Mouse (Mus musculus) kidney, postnatal 25 days (tissue): ENCODE measurements around the gene Sdhb.
A peak's percentile ranks its signal among the peaks of the same experiment; 100 is the strongest.

Experiments used
- DNase-seq, 2 experiments: peaks; one replicate each; pipeline ENCODE4 v3.0.0; 2021; ENCODE audit warnings: mixed read lengths in 2 of 2

Sdhb gene

GRCm38 (mm10) chr4:140949052-140949451 lies 12.0 kb upstream of the Sdhb start:
- DNase-seq: no peak

DNA sequence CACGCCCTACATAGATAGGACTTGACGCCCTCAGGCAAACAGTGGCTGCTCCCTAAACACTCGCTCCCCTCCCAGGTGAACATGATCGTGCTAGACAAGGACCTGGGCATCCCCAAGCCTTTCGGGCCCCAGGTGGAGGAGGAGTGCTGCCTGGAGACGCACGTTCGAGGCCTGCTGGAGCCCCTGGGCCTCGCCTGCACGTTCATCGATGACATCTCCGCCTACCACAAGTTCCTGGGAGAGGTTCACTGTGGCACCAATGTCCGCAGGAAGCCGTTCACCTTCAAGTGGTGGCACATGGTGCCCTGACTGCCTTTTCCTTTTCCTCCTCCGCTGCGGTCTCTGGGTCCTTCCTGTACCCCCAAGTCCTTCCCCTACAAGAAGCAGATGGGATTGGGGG lies 11.4 kb upstream of the Sdhb start:
- no peak for DNase-seq

DNA sequence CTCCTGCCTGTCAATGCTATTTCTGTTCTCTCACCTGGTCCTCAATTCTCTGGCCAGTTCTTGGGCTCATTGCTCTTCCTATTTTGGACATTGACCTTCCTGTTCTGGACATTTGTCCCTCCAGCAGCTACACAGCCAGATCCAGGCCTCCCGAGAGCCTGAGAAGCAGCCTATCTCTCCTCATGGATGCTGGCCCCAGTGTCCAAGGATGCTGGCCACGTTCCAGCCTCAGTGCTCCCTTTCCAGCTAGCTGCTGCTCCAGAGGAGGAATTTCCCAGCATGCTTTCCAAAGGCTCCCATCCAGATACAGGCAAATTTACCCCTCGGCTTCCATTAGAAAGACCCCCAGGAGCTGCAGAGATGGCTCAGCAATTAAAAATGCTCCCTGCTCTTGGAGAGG lies 10.4 kb upstream of the Sdhb start:
- DNase-seq: peak in 1 of 2 experiments; percentile 49

DNA sequence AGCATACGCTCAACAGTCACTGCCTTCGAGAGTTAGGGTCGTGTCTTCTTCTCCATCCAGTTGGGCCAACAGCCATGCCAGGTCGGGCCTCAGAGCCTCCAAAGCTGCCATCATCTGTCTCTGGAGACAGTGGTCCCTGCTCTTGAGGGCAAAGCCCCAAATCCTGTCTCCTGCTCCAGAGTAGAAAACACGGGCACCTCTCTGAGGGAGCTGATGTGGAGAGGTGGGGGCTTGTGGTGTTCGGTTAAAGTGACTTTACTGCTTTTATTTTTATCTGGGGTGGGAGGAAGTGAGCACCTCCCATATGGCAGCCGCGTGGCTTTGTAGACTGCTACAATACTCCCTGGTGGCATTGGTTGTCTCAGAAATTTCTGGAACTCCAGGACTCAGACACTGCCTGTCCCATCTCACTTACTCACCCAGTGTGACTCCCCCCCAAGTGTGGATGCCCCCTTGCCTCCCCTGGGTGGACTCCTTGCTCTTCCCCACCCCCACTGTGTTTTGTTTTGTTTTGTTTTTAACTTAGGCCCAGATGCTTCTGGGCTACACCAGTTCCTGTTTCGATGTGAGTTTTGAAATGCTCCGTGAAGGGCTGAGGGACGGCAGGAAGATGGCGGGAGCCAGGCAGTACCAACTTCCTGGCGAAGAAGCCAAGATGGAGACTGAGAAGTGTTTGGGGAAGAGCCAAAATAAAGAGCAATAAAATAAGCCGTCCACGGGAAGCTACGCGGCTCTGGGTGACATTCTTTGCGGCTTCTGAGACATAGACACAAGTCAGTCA lies 9.0 kb upstream of the Sdhb start:
- DNase-seq: no peak

GRCm38 (mm10) chr4:140957131-140957702 lies 3.8 kb upstream of the Sdhb start:
- no peak for DNase-seq

DNA sequence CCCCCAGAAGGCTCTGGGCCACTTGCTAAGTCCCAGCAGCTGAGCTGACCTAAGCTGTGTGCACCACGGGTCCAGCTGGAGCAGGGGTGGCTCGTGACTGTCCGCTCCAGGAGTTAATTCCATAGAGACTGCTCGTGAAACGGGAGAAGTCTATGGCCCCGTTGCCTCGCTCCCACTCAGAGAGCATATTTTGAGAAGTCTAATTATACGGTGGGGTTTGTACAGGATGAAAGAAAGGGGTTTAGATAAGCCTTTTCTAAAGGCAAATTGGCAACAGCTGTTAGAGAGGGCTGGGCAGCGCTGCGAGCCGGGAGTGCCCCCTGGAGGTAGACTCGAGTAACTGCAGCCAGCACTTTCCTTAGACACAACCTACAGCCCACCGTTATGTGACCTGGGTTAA lies 3.3 kb upstream of the Sdhb start:
- DNase-seq: peak; percentile 63 to 66

DNA sequence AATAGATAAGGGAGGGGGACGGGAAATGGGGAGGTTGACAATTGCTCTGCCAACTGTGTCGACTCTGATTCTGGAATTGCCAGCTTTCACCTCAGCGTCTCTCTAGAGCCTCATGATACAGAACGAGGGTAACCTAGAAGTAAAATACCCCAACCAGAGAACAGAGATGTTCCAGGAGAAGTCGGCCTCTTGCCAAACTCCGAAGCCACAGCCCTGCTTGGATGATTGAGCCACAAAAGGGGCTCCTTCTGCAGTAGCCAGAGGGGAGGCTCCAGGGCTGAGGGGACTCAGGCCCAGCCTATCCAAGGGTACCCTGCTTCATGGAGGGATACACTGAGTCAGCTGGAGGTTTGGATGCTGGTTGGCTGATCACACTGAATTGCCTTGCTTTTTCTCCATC lies 2.7 kb upstream of the Sdhb start:
- no peak for DNase-seq

- no peak for DNase-seq
Observed at GRCm38 (mm10) chr4:140959128-140959679, 1.8 kb upstream of the Sdhb start.

DNA sequence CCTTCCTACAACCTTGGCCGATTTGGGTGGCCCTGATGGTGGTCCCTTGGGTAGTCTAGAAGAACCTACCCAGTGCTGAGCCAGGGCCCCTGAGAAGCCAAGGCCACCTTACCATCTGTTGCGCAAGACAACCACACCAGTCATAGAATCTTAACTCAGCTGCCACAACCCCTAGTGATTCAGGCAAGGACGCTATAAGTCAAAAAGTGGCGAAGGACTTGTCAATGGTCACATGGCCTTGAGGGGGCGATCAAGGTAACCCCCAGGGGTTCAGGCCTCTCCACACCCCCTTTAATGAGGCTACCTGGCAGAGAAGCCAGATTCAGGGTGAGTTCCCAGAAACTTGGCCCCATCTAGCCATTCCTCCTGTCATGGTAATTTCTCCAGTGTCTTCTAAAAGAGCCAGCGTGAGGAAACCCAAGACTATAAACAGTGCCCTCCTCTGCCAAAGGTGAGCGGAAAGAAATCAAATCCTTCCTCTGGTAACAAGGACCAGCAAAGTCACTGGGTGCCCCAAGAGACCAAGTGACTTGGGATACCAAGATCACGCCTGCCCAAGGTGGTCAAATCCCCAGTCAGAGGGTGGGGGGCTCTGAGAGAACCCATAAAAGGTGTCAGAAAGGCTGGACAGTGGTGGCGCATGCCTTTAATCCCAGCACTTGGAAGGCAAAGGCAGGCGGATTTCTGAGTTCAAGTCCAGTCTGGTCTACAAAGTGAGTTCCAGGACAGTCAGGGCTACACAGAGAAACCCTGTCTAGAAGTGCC lies 1.1 kb upstream of the Sdhb start:
- peak in 1 of 2 experiments; percentile 42 for DNase-seq

GRCm38 (mm10) chr4:140961467-140962206 lies 634 bp downstream of the Sdhb start:
- DNase-seq: no peak

- peak in 1 of 2 experiments; percentile 56 for DNase-seq
Observed at GRCm38 (mm10) chr4:140962207-140962909, 1.4 kb downstream of the Sdhb start.

- peak; percentile 93 to 95 for DNase-seq
Observed at GRCm38 (mm10) chr4:140962950-140963349, 1.9 kb downstream of the Sdhb start.

DNA sequence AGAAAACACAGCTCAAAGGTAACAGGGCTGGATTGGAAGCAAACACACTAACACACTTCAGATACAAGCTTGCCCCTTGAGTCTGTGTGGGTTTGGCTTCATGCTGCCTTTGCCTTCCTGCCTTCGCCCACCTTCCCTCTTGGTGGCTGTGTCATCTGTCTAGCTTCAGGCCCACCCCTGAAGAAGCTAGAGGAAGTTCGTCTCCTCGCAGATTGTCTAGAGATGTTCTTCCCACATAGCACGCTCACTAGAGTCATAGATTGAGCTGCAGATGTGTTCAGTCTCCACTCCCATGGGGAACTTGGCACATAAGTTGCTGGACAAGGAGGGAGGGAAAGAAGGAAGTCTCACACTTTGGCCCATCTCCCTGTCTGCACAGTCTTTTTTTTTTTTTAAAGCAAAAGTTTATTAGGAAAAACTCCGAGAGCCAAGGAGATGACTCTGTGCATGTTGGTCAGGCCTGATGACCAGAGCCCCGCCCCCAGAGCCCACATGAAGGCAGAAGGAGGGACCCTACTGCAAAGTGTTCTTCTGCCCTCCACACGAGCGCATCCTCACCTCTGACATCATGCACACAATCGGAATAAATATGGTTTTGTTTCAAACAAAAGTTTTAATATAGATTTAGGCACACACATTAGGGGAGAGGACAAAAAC lies 3.1 kb downstream of the Sdhb start:
- peak in 1 of 2 experiments; percentile 63 for DNase-seq

DNA sequence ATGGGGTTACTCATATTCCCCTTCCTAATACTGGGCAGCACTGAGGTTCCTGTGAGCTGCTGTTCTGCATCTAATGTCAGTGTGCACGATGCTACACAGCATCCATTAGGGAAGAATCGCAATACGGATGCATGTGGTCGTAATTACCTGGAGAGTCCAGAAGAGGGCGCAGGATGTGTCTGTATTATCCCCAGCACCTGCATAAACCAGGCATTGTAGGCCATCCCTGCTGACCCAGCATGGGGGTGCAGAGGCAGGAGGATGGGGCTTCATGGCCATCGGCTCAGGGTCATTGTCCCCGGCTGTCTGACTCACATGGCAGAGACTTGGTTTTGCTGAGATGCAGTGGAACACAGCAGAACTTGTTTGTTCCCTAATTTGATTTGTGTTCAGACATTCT lies 3.6 kb downstream of the Sdhb start:
- peak; percentile 83 to 86 for DNase-seq

DNA sequence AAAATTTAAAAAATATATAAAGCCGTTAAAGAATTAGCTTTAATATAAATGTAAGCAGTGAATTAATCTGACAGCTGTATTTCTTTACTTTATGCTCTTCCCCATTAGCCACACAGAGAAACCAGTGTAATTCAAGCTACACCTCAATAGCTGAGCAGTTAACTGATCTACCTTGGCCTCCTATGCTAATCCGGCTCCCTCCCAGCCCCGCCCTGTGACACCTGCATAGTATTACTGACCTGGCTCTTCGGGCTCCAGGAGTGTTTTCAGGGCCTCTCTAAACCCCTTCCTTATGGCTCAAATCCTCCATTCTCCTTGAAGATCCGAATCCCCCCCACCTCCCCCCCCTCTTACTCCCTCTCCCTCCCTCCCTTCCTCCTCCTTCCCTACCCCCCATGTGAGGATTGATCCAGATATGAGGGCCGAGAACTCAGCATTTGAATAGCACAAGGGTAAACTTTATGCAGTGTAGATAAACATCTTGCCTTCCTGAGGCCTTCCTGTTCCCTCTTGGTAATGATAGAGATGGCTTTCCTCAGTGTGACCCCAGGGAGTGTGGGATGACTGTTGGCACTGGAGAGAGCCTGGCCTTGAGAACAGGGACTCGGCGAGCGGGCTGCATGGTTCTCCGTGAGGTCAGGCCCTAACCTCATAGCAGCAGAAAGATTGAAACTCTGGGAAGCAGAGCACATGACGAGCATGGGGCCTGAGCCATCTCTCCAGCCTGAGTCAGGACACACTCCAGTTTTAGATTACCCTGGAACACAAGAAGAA lies 6.6 kb downstream of the Sdhb start:
- no peak for DNase-seq

DNA sequence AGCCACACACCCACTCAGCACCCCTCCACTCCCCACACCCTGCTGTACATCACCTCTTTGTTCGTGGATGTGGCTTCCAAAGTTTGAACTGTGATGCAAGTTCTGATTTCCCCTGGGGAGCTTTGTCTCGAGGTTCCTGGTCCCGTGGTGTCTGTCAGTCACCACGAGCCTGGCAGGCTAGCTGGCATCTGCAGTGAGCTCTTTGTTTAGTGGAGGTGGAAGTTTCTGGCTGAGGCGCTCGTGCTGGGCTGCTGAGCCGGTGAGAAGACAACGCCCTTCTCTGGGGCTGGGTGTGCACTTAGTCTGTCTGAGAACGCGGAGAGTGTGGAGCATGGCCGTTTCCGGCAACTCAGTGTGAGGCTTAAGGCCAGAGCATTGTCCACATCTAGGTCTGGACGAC lies 10.7 kb downstream of the Sdhb start:
- no peak for DNase-seq

DNA sequence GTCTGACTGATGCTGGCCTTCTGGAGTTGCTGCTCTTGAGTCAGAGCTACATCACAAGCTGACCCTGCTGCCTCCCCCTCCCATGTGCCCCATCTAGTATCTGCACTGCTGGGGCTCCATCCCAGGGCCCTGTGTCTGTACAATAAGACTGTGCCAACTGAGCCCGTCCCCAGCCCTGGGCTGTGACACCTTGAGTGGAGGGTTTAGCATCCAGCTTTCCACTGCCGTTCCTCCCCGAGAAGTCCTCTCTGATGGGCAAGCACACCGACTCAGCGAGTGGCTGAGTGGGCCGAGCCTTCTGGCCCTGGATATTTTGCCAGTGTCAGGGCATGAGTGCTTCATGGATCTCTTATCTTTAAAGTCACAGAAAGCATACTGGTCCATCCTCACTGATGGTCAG lies 13.4 kb downstream of the Sdhb start:
- DNase-seq: no peak

DNA sequence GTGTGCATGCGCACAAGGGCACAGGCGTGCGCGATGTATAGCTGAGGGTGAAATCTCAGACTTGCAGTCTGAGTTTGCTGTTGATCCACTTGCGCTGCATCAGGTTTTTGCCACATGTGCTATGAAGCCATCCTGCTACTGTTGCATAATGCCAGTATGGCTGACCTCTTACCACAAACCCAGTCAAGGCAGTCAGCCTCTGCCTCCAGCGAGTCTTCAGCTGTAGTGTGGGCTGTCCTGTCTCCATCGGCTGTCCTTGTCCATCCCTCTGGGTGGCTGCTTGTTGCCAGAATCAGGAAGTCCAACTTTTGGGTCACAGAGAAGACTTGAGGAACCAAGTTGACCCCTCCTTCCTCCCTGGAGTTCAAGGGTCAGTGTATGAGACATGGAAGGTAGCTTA lies 14.4 kb downstream of the Sdhb start:
- DNase-seq: no peak

DNA sequence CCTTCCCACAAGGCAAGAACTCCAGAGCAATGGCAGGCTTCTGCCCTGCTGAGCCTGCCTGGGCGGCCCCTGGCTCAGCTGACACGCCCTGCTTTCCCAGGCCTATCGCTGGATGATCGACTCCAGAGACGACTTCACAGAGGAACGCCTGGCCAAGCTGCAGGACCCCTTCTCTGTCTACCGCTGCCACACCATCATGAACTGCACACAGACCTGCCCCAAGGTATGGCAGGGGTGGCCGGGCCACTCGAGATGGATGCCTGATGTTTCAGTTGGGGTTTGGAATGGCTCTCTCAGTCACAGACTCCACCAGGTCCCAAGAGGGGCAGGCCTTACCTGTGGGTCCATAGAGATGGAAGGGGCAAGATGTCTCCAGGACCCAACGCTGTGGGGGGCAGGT lies 16.3 kb downstream of the Sdhb start:
- DNase-seq: no peak

- DNase-seq: no peak
Observed at GRCm38 (mm10) chr4:140977886-140978692, 17.1 kb downstream of the Sdhb start.
